Mouse (Mus musculus) Muller cell, postnatal 12 days (primary cell): ENCODE results near the gene Psenen.

ENCODE experiments used
- DNase-seq: peaks from one replicate; pipeline ENCODE4 v3.0.0-alpha.2; 2015; ENCODE audit errors: inconsistent ontology term

The Psenen gene

GRCm38 (mm10) chr7:30553810-30554584, 9.4 kb downstream of the Psenen start:
- DNase-seq: no peak

- peak; percentile 76 for DNase-seq
Measured at GRCm38 (mm10) chr7:30553021-30553589, 10.3 kb downstream of the Psenen start.

- peak; percentile 97 for DNase-seq
Measured at GRCm38 (mm10) chr7:30552102-30553020, 11.1 kb downstream of the Psenen start, which contains the start of the genes Hspb6 and Proser3. TSS of gene Hspb6 (plus strand) at chr7:30552178. TSS of gene Proser3 (minus strand) at chr7:30552299.

- no peak for DNase-seq
Measured at GRCm38 (mm10) chr7:30551445-30552101, 11.9 kb downstream of the Psenen start.

- no peak for DNase-seq
Measured at GRCm38 (mm10) chr7:30550603-30551002, 12.8 kb downstream of the Psenen start.

- no peak for DNase-seq
Measured at GRCm38 (mm10) chr7:30549880-30550279, 13.5 kb downstream of the Psenen start.

- DNase-seq: no peak
Measured at GRCm38 (mm10) chr7:30544327-30544726, 19.1 kb downstream of the Psenen start.

- DNase-seq: no peak
Measured at GRCm38 (mm10) chr7:30540572-30540971, 22.9 kb downstream of the Psenen start.

- peak; percentile 99 for DNase-seq
Measured at GRCm38 (mm10) chr7:30534633-30535577, 28.5 kb downstream of the Psenen start, which contains the start of gene Arhgap33. TSS of gene Arhgap33 (minus strand) at chr7:30535060.

GRCm38 (mm10) chr7:30533941-30534632, 29.3 kb downstream of the Psenen start:
- DNase-seq: no peak

GRCm38 (mm10) chr7:30532931-30533330, 30.5 kb downstream of the Psenen start:
- DNase-seq: peak; percentile 57

GRCm38 (mm10) chr7:30531291-30531815, 32.1 kb downstream of the Psenen start:
- no peak for DNase-seq

GRCm38 (mm10) chr7:30526981-30527380, 36.4 kb downstream of the Psenen start:
- no peak for DNase-seq

GRCm38 (mm10) chr7:30526399-30526798, 37.0 kb downstream of the Psenen start:
- DNase-seq: no peak

- DNase-seq: no peak
Measured at GRCm38 (mm10) chr7:30525954-30526353, 37.5 kb downstream of the Psenen start.

GRCm38 (mm10) chr7:30524487-30524886, 38.9 kb downstream of the Psenen start:
- DNase-seq: no peak

- no peak for DNase-seq
Measured at GRCm38 (mm10) chr7:30522871-30523270, 40.6 kb downstream of the Psenen start.

GRCm38 (mm10) chr7:30520856-30521255, 42.6 kb downstream of the Psenen start:
- no peak for DNase-seq

- DNase-seq: no peak
Measured at GRCm38 (mm10) chr7:30520396-30520795, 43.0 kb downstream of the Psenen start.
